Comparison of ENCODE assay signal across 19 mouse cellular contexts in the genomic region with DNA sequence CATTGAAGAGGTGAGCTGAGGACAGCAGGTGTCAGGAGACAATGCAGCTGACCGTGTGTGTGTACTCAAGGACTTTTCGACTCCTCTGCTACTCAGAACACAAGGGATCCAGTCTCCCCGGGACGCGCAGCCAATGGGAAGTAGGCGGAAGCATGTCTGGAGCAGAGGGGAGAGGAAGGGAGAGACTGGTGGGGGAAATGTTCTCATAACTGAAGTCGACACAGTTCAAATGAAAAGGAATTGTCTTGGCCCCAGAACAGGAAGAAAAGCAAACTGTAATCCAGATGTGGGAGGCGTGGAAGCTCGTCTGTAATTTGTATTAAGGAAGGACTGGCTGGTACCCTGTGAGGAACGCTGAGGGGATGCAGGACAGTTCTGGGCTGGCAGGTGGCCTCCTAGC.
A peak's percentile ranks its signal among the peaks of the same experiment; 100 is the strongest.
DNase-seq lines count a peak whose midpoint lies in the region; ATAC-seq and TF ChIP-seq lines count a peak whose summit lies in the region.
"Had no signal": no experiment of that assay in that cellular context is flagged by ENCODE, and none has a peak within 500 bp of the region (broad histone marks: within the 10 kb centered on the region; RNA-seq: fewer than 3 reads in every experiment).

No protein-coding gene starts in this region.

- no peak for TF ChIP-seq POLR2A in thymus, adult 2 months (IDR thresholded peaks at IDR 0.05; ENCODE audit: control insufficient read depth, extremely low read depth, insufficient read depth, low read length, poor library complexity)

- 54% methylated on average over 10 of the region's 10 CpGs for WGBS in thymus, adult 2 months

- H3K36me3 ChIP-seq in thymus, adult 2 months (ENCODE audit: control insufficient read depth, insufficient read depth, low read length): no peaks in the 10 kb centered on the region
- H3K36me3 ChIP-seq: embryonic facial prominence, embryonic 12.5 days; midbrain, embryonic 12.5 days; neural tube, embryonic 13.5 days had no signal

- H3K4me3 ChIP-seq in thymus, adult 2 months (ENCODE audit: control insufficient read depth, insufficient read depth, low read length): no peak overlapping the region
- H3K4me3 ChIP-seq: embryonic facial prominence, embryonic 12.5 days; heart, embryonic 13.5 days; left cerebral cortex, adult 2 months; midbrain, embryonic 12.5 days; neural tube, embryonic 13.5 days had no signal

- intact Hi-C loops in gastrocnemius, postnatal 14 days (cut with DNase I; ENCODE audit: low total_unique reads): loop anchor here (5.0 kb wide), 1 partner anchor 98 kb away; no protein-coding TSS in a partner anchor
- intact Hi-C loops in heart, postnatal 25 days (cut with DNase I): loop anchor here (2.0 kb wide), 1 partner anchor 42 kb away; no protein-coding TSS in a partner anchor

- H3K27ac ChIP-seq in thymus, adult 2 months (ENCODE audit: control insufficient read depth, insufficient read depth, low read length): no peak overlapping the region
- H3K27ac ChIP-seq: embryonic facial prominence, embryonic 12.5 days; heart, embryonic 13.5 days; left cerebral cortex, adult 2 months; midbrain, embryonic 12.5 days; neural tube, embryonic 13.5 days had no signal

- H3K4me1 ChIP-seq in thymus, adult 2 months (replicated peaks; ENCODE audit: control insufficient read depth, insufficient read depth, low read length): peaks cover 42% of the 10 kb centered on the region
- H3K4me1 ChIP-seq: midbrain, embryonic 12.5 days had no signal

- TF ChIP-seq CTCF in thymus, adult 2 months (IDR thresholded peaks at IDR 0.05; ENCODE audit: borderline replicate concordance, control insufficient read depth, extremely low read depth, insufficient read depth, low read length, poor library complexity): no peak

- no peak for ATAC-seq in erythroid progenitor cell, adult 5-6 weeks (replicated peaks; ENCODE audit: low FRiP score, poor library complexity, severe bottlenecking)
- ATAC-seq: hindbrain, embryonic 16.5 days; intestine, postnatal 0 days had no signal

- H3K27me3 ChIP-seq in thymus, adult 2 months (ENCODE audit: control insufficient read depth, insufficient read depth, low read length): no peaks in the 10 kb centered on the region
- H3K27me3 ChIP-seq: embryonic facial prominence, embryonic 12.5 days; midbrain, embryonic 12.5 days; neural tube, embryonic 13.5 days had no signal

- DNase-seq in gastrocnemius, postnatal 14 days: peak; percentile 24
- DNase-seq in gastrocnemius, postnatal 10 days: no peak
- DNase-seq in thymus, adult 2 months: peak; percentile 14
- no peak for DNase-seq in thymus, postnatal 36 days
- DNase-seq in heart, postnatal 25 days (ENCODE audit: low spot score): peak; percentile 54
- DNase-seq in skeletal muscle tissue, adult 2 months (ENCODE audit: low read depth, low spot score): peak; percentile 22
- DNase-seq in lung, postnatal 14 days: no peak
- DNase-seq: adrenal gland, postnatal 10 days; cerebellum, adult 2 months; kidney, postnatal 25 days; lung, adult 18-20 months had no signal

Comparison
In these comparisons a context has a peak if more than half of its experiments do, and no peak if none do; other contexts are left out.
1. DNase-seq: peak in gastrocnemius, postnatal 14 days (single experiment), thymus, adult 2 months (single experiment), heart, postnatal 25 days (single experiment) and skeletal muscle tissue, adult 2 months (single experiment); none in gastrocnemius, postnatal 10 days (single experiment), thymus, postnatal 36 days (0 of 2) and lung, postnatal 14 days (single experiment).